Mouse (Mus musculus) adrenal gland, adult (tissue): ENCODE measurements around the gene Olfr1463.

Experiments used
- DNase-seq, 2 experiments: peaks; one replicate each; pipeline ENCODE4 v3.0.0; 2022 to 2023; ENCODE audit warnings: low spot score in 1 of 2; ENCODE audit not compliant: inconsistent age in 2 of 2

Olfr1463 gene

GRCm38 (mm10) chr19:13231028-13231427, at the start of gene Olfr1463:
Gene Olfr1463 (plus strand): TSS chr19:13231328.
- no peak for DNase-seq

GRCm38 (mm10) chr19:13185434-13185833, 45.7 kb upstream of the Olfr1463 start, which contains the start of gene Olfr1462:
Gene Olfr1462 (plus strand): TSS chr19:13185734.
- DNase-seq: no peak

- no peak for DNase-seq
These were observed 9.5 kb upstream of the Olfr1463 start for GRCm38 (mm10) chr19:13221666-13222065.
